Mouse (Mus musculus): ENCODE results near the gene 9330161L09Rik. TPM values are rescaled to one million over a fixed set of nuclear protein-coding genes. Genes with fewer than 3 reads are reported as not detected.
"Not testable (repeated sequence)": the region's sequence is repeated elsewhere in the genome, so short reads cannot be mapped to it uniquely, and the experiment has no call there.

Gene 9330161L09Rik
- polyA plus RNA-seq (2014; fragmentation: Nextera tagmentation; extraction: Ambion mirVana): 0.59 and 0.81 TPM in 2 replicates

- WGBS: 90% methylated on average over 4 of the region's 4 CpGs
- Histone ChIP-seq H3K4me3 (ENCODE audit: low read depth, low read length) (no peak within 1 kb of the TSS), H3K9me3 (ENCODE audit: control insufficient read depth, low read length) (no peaks in the 10 kb centered on the region), H3K4me1 (ENCODE audit: control insufficient read depth, insufficient read depth, low read length) (no peaks in the 10 kb centered on the region), H3K27me3 (ENCODE audit: control insufficient read depth, insufficient read depth, low read length) (no peaks in the 10 kb centered on the region), H3K27ac (ENCODE audit: low read depth, low read length) (no peak within 1 kb of the TSS), H3K9ac (ENCODE audit: low read length) (no peak within 1 kb of the TSS), H3K4me2 (no peak within 1 kb of the TSS), H3K36me3 (ENCODE audit: control insufficient read depth, insufficient read depth, low read length) (peaks cover 25% of the 10 kb centered on the region)
- ATAC-seq (ENCODE audit: low FRiP score) (no peak), DNase-seq (ENCODE audit: low spot score, missing footprints) (no peak)
Measured at GRCm38 (mm10) chr12:103407720-103408119, at the start of gene 9330161L09Rik. 9330161L09Rik (minus strand) TSS chr12:103407820.

GRCm38 (mm10) chr12:103457140-103457539, 49.5 kb upstream of the 9330161L09Rik start, which contains the start of gene Ifi27l2b:
Ifi27l2b (minus strand) TSS chr12:103457223.
- DNase-seq (ENCODE audit: low spot score, missing footprints): no peak
- no peak within 1 kb of the TSS for H3K4me3 ChIP-seq (ENCODE audit: low read depth, low read length)
- H3K27ac ChIP-seq (ENCODE audit: low read depth, low read length): no peak within 1 kb of the TSS
- H3K4me2 ChIP-seq: no peak within 1 kb of the TSS
- WGBS: 75% methylated on average over 3 of the region's 3 CpGs
- no peak within 1 kb of the TSS for H3K9ac ChIP-seq (ENCODE audit: low read length)
- no peaks in the 10 kb centered on the region for H3K36me3 ChIP-seq (ENCODE audit: control insufficient read depth, insufficient read depth, low read length)
- no peak for ATAC-seq (ENCODE audit: low FRiP score)
- H3K27me3 ChIP-seq (ENCODE audit: control insufficient read depth, insufficient read depth, low read length): no peaks in the 10 kb centered on the region
- H3K9me3 ChIP-seq (ENCODE audit: control insufficient read depth, low read length): no peaks in the 10 kb centered on the region
- H3K4me1 ChIP-seq (ENCODE audit: control insufficient read depth, insufficient read depth, low read length): no peaks in the 10 kb centered on the region

- H3K27me3 ChIP-seq (ENCODE audit: control insufficient read depth, insufficient read depth, low read length); H3K9ac ChIP-seq (ENCODE audit: low read length); DNase-seq (ENCODE audit: low spot score, missing footprints); ATAC-seq (ENCODE audit: low FRiP score); H3K9me3 ChIP-seq (ENCODE audit: control insufficient read depth, low read length); H3K4me2 ChIP-seq; H3K27ac ChIP-seq (ENCODE audit: low read depth, low read length); H3K4me1 ChIP-seq (ENCODE audit: control insufficient read depth, insufficient read depth, low read length); H3K4me3 ChIP-seq (ENCODE audit: low read depth, low read length); H3K36me3 ChIP-seq (ENCODE audit: control insufficient read depth, insufficient read depth, low read length): not testable (repeated sequence)
- WGBS: no CpG with 5 or more reads among the region's 1 CpGs
Measured at GRCm38 (mm10) chr12:103456727-103457126, 49.1 kb upstream of the 9330161L09Rik start.

GRCm38 (mm10) chr12:103453361-103453760, 45.7 kb upstream of the 9330161L09Rik start:
- no peak overlapping the region for H3K4me3 ChIP-seq (ENCODE audit: low read depth, low read length)
- H3K9me3 ChIP-seq (ENCODE audit: control insufficient read depth, low read length): no peaks in the 10 kb centered on the region
- DNase-seq (ENCODE audit: low spot score, missing footprints) (no peak), ATAC-seq (ENCODE audit: low FRiP score) (no peak)
- no peaks in the 10 kb centered on the region for H3K27me3 ChIP-seq (ENCODE audit: control insufficient read depth, insufficient read depth, low read length)
- no peak overlapping the region for H3K27ac ChIP-seq (ENCODE audit: low read depth, low read length)
- H3K4me1 ChIP-seq (ENCODE audit: control insufficient read depth, insufficient read depth, low read length): no peaks in the 10 kb centered on the region
- H3K9ac ChIP-seq (ENCODE audit: low read length): no peak overlapping the region
- no peaks in the 10 kb centered on the region for H3K36me3 ChIP-seq (ENCODE audit: control insufficient read depth, insufficient read depth, low read length)
- H3K4me2 ChIP-seq: no peak overlapping the region

GRCm38 (mm10) chr12:103445060-103445459, 37.4 kb upstream of the 9330161L09Rik start:
- H3K4me3 ChIP-seq (ENCODE audit: low read depth, low read length): no peak overlapping the region
- no peaks in the 10 kb centered on the region for H3K36me3 ChIP-seq (ENCODE audit: control insufficient read depth, insufficient read depth, low read length)
- H3K4me1 ChIP-seq (ENCODE audit: control insufficient read depth, insufficient read depth, low read length): no peaks in the 10 kb centered on the region
- WGBS: 82% methylated on average over 3 of the region's 3 CpGs
- H3K9me3 ChIP-seq (ENCODE audit: control insufficient read depth, low read length): no peaks in the 10 kb centered on the region
- no peak overlapping the region for H3K27ac ChIP-seq (ENCODE audit: low read depth, low read length)
- no peak for DNase-seq (ENCODE audit: low spot score, missing footprints)
- H3K27me3 ChIP-seq (ENCODE audit: control insufficient read depth, insufficient read depth, low read length): no peaks in the 10 kb centered on the region
- H3K9ac ChIP-seq (ENCODE audit: low read length): no peak overlapping the region
- H3K4me2 ChIP-seq: no peak overlapping the region
- no peak for ATAC-seq (ENCODE audit: low FRiP score)

GRCm38 (mm10) chr12:103444261-103444660, 36.6 kb upstream of the 9330161L09Rik start:
- not testable (repeated sequence) for H3K27me3 ChIP-seq (ENCODE audit: control insufficient read depth, insufficient read depth, low read length); ATAC-seq (ENCODE audit: low FRiP score); H3K27ac ChIP-seq (ENCODE audit: low read depth, low read length); H3K4me1 ChIP-seq (ENCODE audit: control insufficient read depth, insufficient read depth, low read length); H3K9me3 ChIP-seq (ENCODE audit: control insufficient read depth, low read length); H3K36me3 ChIP-seq (ENCODE audit: control insufficient read depth, insufficient read depth, low read length); H3K4me3 ChIP-seq (ENCODE audit: low read depth, low read length); DNase-seq (ENCODE audit: low spot score, missing footprints); H3K9ac ChIP-seq (ENCODE audit: low read length); H3K4me2 ChIP-seq
- WGBS: 62% methylated on average over 5 of the region's 7 CpGs

- no peaks in the 10 kb centered on the region for H3K27me3 ChIP-seq (ENCODE audit: control insufficient read depth, insufficient read depth, low read length)
- no peak for ATAC-seq (ENCODE audit: low FRiP score)
Measured at GRCm38 (mm10) chr12:103443524-103443923, 35.9 kb upstream of the 9330161L09Rik start, which contains the start of gene Ifi27l2a. Ifi27l2a (minus strand) TSS chr12:103443680.

GRCm38 (mm10) chr12:103437601-103438000, 30.0 kb upstream of the 9330161L09Rik start:
- no peak overlapping the region for H3K4me3 ChIP-seq (ENCODE audit: low read depth, low read length)
- H3K9me3 ChIP-seq (ENCODE audit: control insufficient read depth, low read length): no peaks in the 10 kb centered on the region
- H3K4me2 ChIP-seq: no peak overlapping the region
- no peak overlapping the region for H3K27ac ChIP-seq (ENCODE audit: low read depth, low read length)
- no peaks in the 10 kb centered on the region for H3K4me1 ChIP-seq (ENCODE audit: control insufficient read depth, insufficient read depth, low read length)
- 83% methylated on average over 1 of the region's 1 CpGs for WGBS
- no peak for DNase-seq (ENCODE audit: low spot score, missing footprints)
- no peak for ATAC-seq (ENCODE audit: low FRiP score)
- H3K27me3 ChIP-seq (ENCODE audit: control insufficient read depth, insufficient read depth, low read length): no peaks in the 10 kb centered on the region
- H3K36me3 ChIP-seq (ENCODE audit: control insufficient read depth, insufficient read depth, low read length): no peaks in the 10 kb centered on the region
- no peak overlapping the region for H3K9ac ChIP-seq (ENCODE audit: low read length)

More at GRCm38 (mm10) chr12:103443524-103443923, 35.9 kb upstream of the 9330161L09Rik start, which contains the start of gene Ifi27l2a:
- DNase-seq (ENCODE audit: low spot score, missing footprints): no peak
- H3K9me3 ChIP-seq (ENCODE audit: control insufficient read depth, low read length): no peaks in the 10 kb centered on the region
- no peak within 1 kb of the TSS for H3K27ac ChIP-seq (ENCODE audit: low read depth, low read length)
- H3K4me2 ChIP-seq: no peak within 1 kb of the TSS
- H3K4me3 ChIP-seq (ENCODE audit: low read depth, low read length): no peak within 1 kb of the TSS
- H3K36me3 ChIP-seq (ENCODE audit: control insufficient read depth, insufficient read depth, low read length): no peaks in the 10 kb centered on the region
- no peaks in the 10 kb centered on the region for H3K4me1 ChIP-seq (ENCODE audit: control insufficient read depth, insufficient read depth, low read length)
- no peak within 1 kb of the TSS for H3K9ac ChIP-seq (ENCODE audit: low read length)
- WGBS: 44% methylated on average over 3 of the region's 3 CpGs

- no peaks in the 10 kb centered on the region for H3K9me3 ChIP-seq (ENCODE audit: control insufficient read depth, low read length)
- H3K36me3 ChIP-seq (ENCODE audit: control insufficient read depth, insufficient read depth, low read length): no peaks in the 10 kb centered on the region
- no peaks in the 10 kb centered on the region for H3K27me3 ChIP-seq (ENCODE audit: control insufficient read depth, insufficient read depth, low read length)
- no peak for DNase-seq (ENCODE audit: low spot score, missing footprints)
- no peak overlapping the region for H3K27ac ChIP-seq (ENCODE audit: low read depth, low read length)
- no peak overlapping the region for H3K4me2 ChIP-seq
- H3K4me1 ChIP-seq (ENCODE audit: control insufficient read depth, insufficient read depth, low read length): no peaks in the 10 kb centered on the region
- ATAC-seq (ENCODE audit: low FRiP score): no peak
- no peak overlapping the region for H3K4me3 ChIP-seq (ENCODE audit: low read depth, low read length)
- no peak overlapping the region for H3K9ac ChIP-seq (ENCODE audit: low read length)
Measured at GRCm38 (mm10) chr12:103434861-103435260, 27.2 kb upstream of the 9330161L09Rik start.
